Mouse (Mus musculus) spleen, adult 2 months (tissue): Measurements from ENCODE around the gene Chd4. TPM values are rescaled to one million over a fixed set of nuclear protein-coding genes. Genes with fewer than 3 reads are reported as not detected.

ENCODE experiments used
- DNase-seq, 2 experiments: peaks; one replicate each; pipeline versions ENCODE4 v3.0.0 to v3.0.0-alpha.2; 2012 to 2021; ENCODE audit warnings: low spot score in 2 of 2, low read depth in 1 of 2
- H3K27ac ChIP-seq: fragments of 200-500 bp; 2 replicates; pipeline ENCODE4 v1.5.1; 2012; ENCODE audit warnings: low read length, inconsistent platforms; ENCODE audit not compliant: insufficient read depth
- H3K27me3 ChIP-seq: fragments of 200-500 bp; 2 replicates; pipeline ENCODE4 v1.6.1; 2012; ENCODE audit warnings: mild to moderate bottlenecking, moderate library complexity, low read length, inconsistent platforms; ENCODE audit not compliant: control insufficient read depth, insufficient read depth
- H3K36me3 ChIP-seq: fragments of 200-500 bp; 2 replicates; pipeline ENCODE4 v1.6.1; 2012; ENCODE audit warnings: mild to moderate bottlenecking, low read length, inconsistent platforms; ENCODE audit not compliant: control insufficient read depth, insufficient read depth
- H3K4me1 ChIP-seq: fragments of 200-500 bp; 2 replicates; pipeline ENCODE4 v1.6.1; 2011; ENCODE audit warnings: inconsistent platforms; ENCODE audit not compliant: control insufficient read depth, insufficient read depth, insufficient read length
- H3K4me3 ChIP-seq: fragments of 200-500 bp; 2 replicates; pipeline ENCODE4 v1.5.1; 2011; ENCODE audit warnings: mild to moderate bottlenecking, inconsistent platforms; ENCODE audit not compliant: insufficient read depth, insufficient read length; ENCODE audit errors: extremely low read depth
- CTCF ChIP-seq: fragments of 200-500 bp; IDR thresholded peaks from 2 replicates; pipeline ENCODE4 v1.5.1; 2011; ENCODE audit warnings: mild to moderate bottlenecking, inconsistent platforms; ENCODE audit not compliant: insufficient read depth, insufficient read length, insufficient replicate concordance; ENCODE audit errors: extremely low read depth
- POLR2A ChIP-seq: fragments of 200-500 bp; IDR thresholded peaks from 2 replicates; pipeline ENCODE4 v1.6.1; 2011; ENCODE audit warnings: low read depth, low read length, inconsistent platforms
- WGBS: fragments of 180-500 bp; shearing (Covaris S2); methylation state at CpG from one replicate; pipeline ENCODE4 v1.1.7; 2018; 5-methylcytosine and 5-hydroxymethylcytosine counted together
- polyA plus RNA-seq: library from polyadenylated mRNA; depleted of rRNA; stranded (reverse); fragments of >200 nt; gene quantifications from 2 replicates; pipeline ENCODE4 v1.2.3, GENCODE M21; 2012

Gene Chd4
- polyA plus RNA-seq, 1 experiment, result 87.4 TPM

- peaks cover 17% of the 10 kb centered on the region; the same call in 1 of the 2 replicates for H3K4me1 ChIP-seq
- 62% methylated on average over 4 of the region's 4 CpGs for WGBS
- peak overlapping the region; percentile 41; the same call in 1 of the 2 replicates for H3K27ac ChIP-seq
- H3K36me3 ChIP-seq, result peaks cover 3% of the 10 kb centered on the region
- no peak overlapping the region for H3K4me3 ChIP-seq
- H3K27me3 ChIP-seq, result no peaks in the 10 kb centered on the region
- peak in 1 of 2 experiments; percentile 11 for DNase-seq
- no peak for TF ChIP-seq CTCF
- no peak for TF ChIP-seq POLR2A
Observed at GRCm38 (mm10) chr6:125146797-125147196, 51.0 kb downstream of the Chd4 start.

GRCm38 (mm10) chr6:125147329-125147728, 51.5 kb downstream of the Chd4 start:
- peaks cover 17% of the 10 kb centered on the region; the same call in 1 of the 2 replicates for H3K4me1 ChIP-seq
- no peak overlapping the region for H3K4me3 ChIP-seq
- peak overlapping the region; percentile 41; the same call in 1 of the 2 replicates for H3K27ac ChIP-seq
- 85% methylated on average over 10 of the region's 10 CpGs for WGBS
- no peak for DNase-seq
- peaks cover 4% of the 10 kb centered on the region for H3K36me3 ChIP-seq
- H3K27me3 ChIP-seq, result no peaks in the 10 kb centered on the region
- TF ChIP-seq POLR2A (no peak), CTCF (no peak)

- H3K4me1 ChIP-seq, result peaks cover 17% of the 10 kb centered on the region; the same call in 1 of the 2 replicates
- H3K36me3 ChIP-seq, result peaks cover 14% of the 10 kb centered on the region
- H3K27me3 ChIP-seq, result no peaks in the 10 kb centered on the region
- peak overlapping the region; percentile 65 for H3K27ac ChIP-seq
- no peak overlapping the region for H3K4me3 ChIP-seq
- no peak for DNase-seq
- TF ChIP-seq POLR2A, result no peak
- no peak for TF ChIP-seq CTCF
- WGBS, result 56% methylated on average over 18 of the region's 18 CpGs
Observed at GRCm38 (mm10) chr6:125148251-125148925, 52.6 kb downstream of the Chd4 start.

GRCm38 (mm10) chr6:125148926-125149568, 53.3 kb downstream of the Chd4 start:
- H3K4me1 ChIP-seq, result peaks cover 17% of the 10 kb centered on the region; the same call in 1 of the 2 replicates
- TF ChIP-seq POLR2A (no peak), CTCF (no peak)
- H3K36me3 ChIP-seq, result peaks cover 15% of the 10 kb centered on the region
- DNase-seq, result no peak
- H3K27ac ChIP-seq, result peak overlapping the region; percentile 65
- WGBS, result 58% methylated on average over 16 of the region's 16 CpGs
- no peaks in the 10 kb centered on the region for H3K27me3 ChIP-seq
- H3K4me3 ChIP-seq, result no peak overlapping the region

GRCm38 (mm10) chr6:125149569-125149950, 53.8 kb downstream of the Chd4 start:
- H3K27ac ChIP-seq, result peak overlapping the region; percentile 65; the same call in 1 of the 2 replicates
- TF ChIP-seq POLR2A (no peak), CTCF (no peak)
- no peak overlapping the region for H3K4me3 ChIP-seq
- 81% methylated on average over 7 of the region's 7 CpGs for WGBS
- peaks cover 15% of the 10 kb centered on the region for H3K36me3 ChIP-seq
- H3K27me3 ChIP-seq, result no peaks in the 10 kb centered on the region
- H3K4me1 ChIP-seq, result peaks cover 17% of the 10 kb centered on the region; the same call in 1 of the 2 replicates
- DNase-seq, result no peak

- Histone ChIP-seq H3K36me3 (peaks cover 21% of the 10 kb centered on the region), H3K4me3 (no peak overlapping the region), H3K27ac (no peak overlapping the region), H3K4me1 (peaks cover 5% of the 10 kb centered on the region; the same call in 1 of the 2 replicates), H3K27me3 (no peaks in the 10 kb centered on the region)
- DNase-seq, result no peak
- TF ChIP-seq CTCF (no peak), POLR2A (no peak)
- 81% methylated on average over 22 of the region's 22 CpGs for WGBS
Observed at GRCm38 (mm10) chr6:125152212-125153017, 56.6 kb downstream of the Chd4 start.
